Mouse (Mus musculus): ENCODE measurements at regions not wholly inside any gene's neighbourhood (a gene's known extent, or its start where the extent isn't known, plus 50 kb on each side); places are given as distances from the start of the nearest gene placed in this dataset.

GRCm38 (mm10) chr11:114447461-114447847, 220.9 kb upstream of the Rpl38 start:
- Histone ChIP-seq H3K4me1 (peaks cover 58% of the 10 kb centered on the region), H3K27me3 (peaks cover 4% of the 10 kb centered on the region; the same call in 1 of the 2 replicates), H3K27ac (no peak overlapping the region), H3K9me3 (replicated peaks) (no peaks in the 10 kb centered on the region), H3K4me2 (0 out of 2 replicates have a peak overlapping the region, but pooled peaks have one; percentile 57), H3K4me3 (no peak overlapping the region), H3K9ac (no peak overlapping the region), H3K36me3 (ENCODE audit: poor library complexity, severe bottlenecking) (no peaks in the 10 kb centered on the region)
- WGBS, result 90% methylated on average over 5 of the region's 5 CpGs
- ATAC-seq, result no peak

DNA sequence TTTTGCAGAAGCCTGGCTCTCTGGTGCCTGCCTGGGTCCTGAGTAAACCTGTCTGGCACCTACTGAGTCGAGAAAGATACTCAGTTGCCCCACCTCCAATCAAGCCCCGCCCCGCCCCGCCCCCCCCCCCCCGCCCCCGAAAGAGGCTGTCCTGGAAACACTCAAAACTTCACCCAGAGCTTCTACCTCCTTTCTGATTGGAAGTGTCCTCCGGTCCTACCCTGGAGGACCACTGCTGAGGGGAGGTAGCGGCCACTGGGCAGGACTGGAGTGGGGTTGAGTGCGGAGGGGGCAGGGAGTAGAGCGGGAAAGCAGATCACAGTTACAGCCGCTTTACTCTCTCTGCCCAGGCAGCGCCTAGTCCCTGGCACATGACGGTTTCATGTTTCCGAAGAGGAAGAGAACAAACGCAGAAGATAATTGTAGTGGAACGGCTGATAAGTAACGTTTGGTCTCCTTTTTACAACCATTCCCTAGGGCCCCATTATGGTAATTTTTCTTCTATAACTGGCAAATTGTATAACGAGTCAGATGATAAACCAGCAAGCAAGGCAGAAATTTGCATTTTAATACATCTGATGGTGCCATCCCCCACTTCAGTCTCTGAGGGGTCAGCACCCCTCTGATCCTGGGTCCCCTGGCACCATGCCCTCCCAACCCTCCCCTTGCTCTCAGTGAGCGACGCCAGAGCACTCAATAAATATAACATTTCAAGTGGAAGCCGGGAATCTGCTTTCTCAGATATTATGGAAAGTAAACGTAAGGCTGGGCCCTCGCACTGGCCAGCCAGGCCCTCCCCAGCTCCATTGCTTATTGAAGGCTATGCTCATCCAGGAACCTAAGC, 221.5 kb upstream of the Rpl38 start:
- peak overlapping the region; percentile 22 for H3K4me3 ChIP-seq

DNA sequence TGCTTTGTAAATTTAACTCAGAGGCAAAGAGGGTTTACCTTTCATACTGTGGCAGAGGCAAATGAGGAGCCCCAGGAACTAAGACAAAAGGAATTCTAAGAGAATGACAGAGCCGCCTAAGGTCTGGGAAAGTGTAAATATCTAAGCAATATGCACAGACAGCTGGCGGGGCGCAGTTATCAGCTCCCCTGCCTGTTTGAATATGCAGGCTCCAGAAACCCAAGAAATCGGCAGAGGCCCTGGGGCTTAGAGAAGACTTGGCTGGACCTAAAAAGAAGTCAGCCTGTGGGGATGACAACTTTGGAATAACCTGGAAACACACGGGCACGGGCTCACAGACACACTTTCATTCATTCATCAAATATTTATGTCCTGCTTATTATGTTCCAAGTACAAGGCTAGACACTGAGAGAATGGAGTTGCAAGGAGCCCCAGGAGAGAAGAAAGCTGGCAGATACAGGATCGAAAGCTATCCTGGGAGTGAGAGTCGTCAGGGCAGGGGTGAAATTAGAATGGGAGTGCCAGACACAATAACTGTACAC, 222.2 kb upstream of the Rpl38 start:
- WGBS, result 6% methylated on average over 8 of the region's 8 CpGs
- H3K4me2 ChIP-seq, result peak overlapping the region; percentile 57
- H3K4me3 ChIP-seq, result peak overlapping the region; percentile 22
- peaks cover 63% of the 10 kb centered on the region for H3K4me1 ChIP-seq
- no peaks in the 10 kb centered on the region for H3K9me3 ChIP-seq (replicated peaks)
- no peak; the same call in 1 of the 2 replicates for ATAC-seq
- H3K36me3 ChIP-seq (ENCODE audit: poor library complexity, severe bottlenecking), result no peaks in the 10 kb centered on the region
- peak overlapping the region; percentile 61 for H3K27ac ChIP-seq
- peaks cover 7% of the 10 kb centered on the region; the same call in 1 of the 2 replicates for H3K27me3 ChIP-seq
- peak overlapping the region; percentile 26; the same call in 1 of the 2 replicates for H3K9ac ChIP-seq

More for the DNA sequence above, 221.5 kb upstream of the Rpl38 start:
- Histone ChIP-seq H3K9me3 (replicated peaks) (no peaks in the 10 kb centered on the region), H3K4me1 (peaks cover 63% of the 10 kb centered on the region), H3K4me2 (peak overlapping the region; percentile 57), H3K27me3 (peaks cover 7% of the 10 kb centered on the region; the same call in 1 of the 2 replicates), H3K9ac (peak overlapping the region; percentile 26; the same call in 1 of the 2 replicates), H3K27ac (peak overlapping the region; percentile 61), H3K36me3 (ENCODE audit: poor library complexity, severe bottlenecking) (no peaks in the 10 kb centered on the region)
- 11% methylated on average over 23 of the region's 23 CpGs for WGBS
- ATAC-seq, result peak; percentile 76

DNA sequence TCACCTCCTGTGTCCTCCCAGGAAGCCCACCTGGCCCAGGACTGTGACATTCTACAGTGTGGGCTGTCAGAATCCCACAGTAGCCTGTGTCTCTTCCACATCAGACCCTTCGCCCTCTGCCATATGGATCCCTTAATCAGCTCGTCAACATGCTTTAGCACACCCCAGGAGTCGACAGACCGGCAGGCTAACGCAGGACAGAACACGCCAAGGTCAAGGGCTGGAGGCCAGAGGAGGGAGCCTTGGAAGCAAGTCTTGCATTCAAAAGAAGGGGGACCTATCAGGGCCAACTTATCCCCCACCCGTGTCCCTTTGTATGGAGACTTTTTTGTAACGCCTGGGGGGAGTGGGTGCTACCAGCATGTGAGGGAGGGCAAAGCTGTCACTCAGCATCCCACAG, 224.1 kb upstream of the Rpl38 start:
- Histone ChIP-seq H3K4me1 (peaks cover 58% of the 10 kb centered on the region), H3K27me3 (peaks cover 7% of the 10 kb centered on the region; the same call in 1 of the 2 replicates), H3K9ac (no peak overlapping the region), H3K27ac (no peak overlapping the region), H3K9me3 (replicated peaks) (no peaks in the 10 kb centered on the region), H3K4me2 (no peak overlapping the region), H3K4me3 (no peak overlapping the region), H3K36me3 (ENCODE audit: poor library complexity, severe bottlenecking) (no peaks in the 10 kb centered on the region)
- 44% methylated on average over 8 of the region's 8 CpGs for WGBS
- ATAC-seq, result no peak

GRCm38 (mm10) chr11:114443444-114443843, 224.9 kb upstream of the Rpl38 start:
- whole genome bisulfite sequencing, result 71% methylated on average over 5 of the region's 5 CpGs
- peaks cover 7% of the 10 kb centered on the region; the same call in 1 of the 2 replicates for H3K27me3 ChIP-seq
- H3K9me3 ChIP-seq (replicated peaks), result no peaks in the 10 kb centered on the region
- H3K36me3 ChIP-seq (ENCODE audit: poor library complexity, severe bottlenecking), result no peaks in the 10 kb centered on the region
- ATAC-seq, result no peak
- H3K9ac ChIP-seq, result no peak overlapping the region
- no peak overlapping the region for H3K4me2 ChIP-seq
- no peak overlapping the region for H3K4me3 ChIP-seq
- peaks cover 52% of the 10 kb centered on the region for H3K4me1 ChIP-seq
- H3K27ac ChIP-seq, result no peak overlapping the region

DNA sequence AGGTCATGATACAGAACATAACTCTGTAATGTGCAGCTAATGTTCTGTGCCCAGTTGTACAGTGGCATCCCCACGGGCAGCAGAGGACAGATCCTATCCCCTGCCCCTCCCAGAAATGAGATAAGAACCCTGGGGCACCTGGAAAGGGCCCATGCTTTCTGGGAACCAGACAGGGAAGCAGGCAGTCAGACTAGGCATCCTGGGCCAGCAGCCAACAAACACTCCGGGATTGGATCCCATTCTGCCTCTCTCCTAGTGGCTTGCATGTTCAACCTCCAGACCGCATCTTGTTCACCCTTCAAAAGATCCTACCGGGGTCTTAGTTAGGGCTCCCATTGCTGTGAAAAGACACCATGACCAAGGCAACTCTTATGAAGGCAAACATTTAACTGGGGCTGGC, 229.0 kb upstream of the Rpl38 start:
- Histone ChIP-seq H3K27me3 (peaks cover 15% of the 10 kb centered on the region; the same call in 1 of the 2 replicates), H3K9ac (no peak overlapping the region), H3K4me2 (no peak overlapping the region), H3K4me1 (peaks cover 24% of the 10 kb centered on the region), H3K9me3 (replicated peaks) (no peaks in the 10 kb centered on the region), H3K27ac (no peak overlapping the region), H3K4me3 (no peak overlapping the region), H3K36me3 (ENCODE audit: poor library complexity, severe bottlenecking) (no peaks in the 10 kb centered on the region)
- WGBS, result 84% methylated on average over 4 of the region's 4 CpGs
- no peak for ATAC-seq

DNA sequence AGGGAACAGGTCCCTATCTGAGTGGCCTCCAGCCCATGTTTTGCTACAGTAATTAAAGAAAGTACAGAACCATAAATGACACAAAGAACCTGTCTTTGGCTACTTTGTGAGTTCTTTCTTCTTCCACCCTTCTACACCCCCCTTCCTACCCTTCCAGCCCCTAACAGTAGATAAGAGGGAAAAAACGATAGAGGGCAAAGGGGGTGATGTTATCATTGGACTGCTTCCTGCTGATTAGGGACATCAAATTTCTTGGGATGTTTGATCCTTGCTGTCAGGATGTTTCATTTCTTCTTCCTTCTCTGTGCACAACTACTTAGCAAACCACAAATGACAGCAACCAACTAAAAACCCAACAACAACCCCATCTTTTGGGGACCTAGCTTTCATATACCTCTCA, 232.5 kb upstream of the Rpl38 start:
- H3K4me3 ChIP-seq, result no peak overlapping the region
- no peaks in the 10 kb centered on the region for H3K36me3 ChIP-seq (ENCODE audit: poor library complexity, severe bottlenecking)
- no peaks in the 10 kb centered on the region for H3K9me3 ChIP-seq (replicated peaks)
- no peak overlapping the region for H3K4me2 ChIP-seq
- no peak for ATAC-seq
- no peak overlapping the region for H3K9ac ChIP-seq
- peaks cover 15% of the 10 kb centered on the region; the same call in 1 of the 2 replicates for H3K27me3 ChIP-seq
- H3K4me1 ChIP-seq, result peaks cover 22% of the 10 kb centered on the region
- WGBS, result 89% methylated on average over 1 of the region's 1 CpGs
- H3K27ac ChIP-seq, result no peak overlapping the region

GRCm38 (mm10) chr11:114433561-114433960, 234.8 kb upstream of the Rpl38 start:
- H3K27ac ChIP-seq, result no peak overlapping the region
- H3K9ac ChIP-seq, result no peak overlapping the region
- H3K4me2 ChIP-seq, result no peak overlapping the region
- 8% methylated on average over 5 of the region's 5 CpGs for WGBS
- no peaks in the 10 kb centered on the region for H3K9me3 ChIP-seq (replicated peaks)
- peaks cover 26% of the 10 kb centered on the region for H3K4me1 ChIP-seq
- H3K4me3 ChIP-seq, result no peak overlapping the region
- ATAC-seq, result no peak
- no peaks in the 10 kb centered on the region for H3K36me3 ChIP-seq (ENCODE audit: poor library complexity, severe bottlenecking)
- H3K27me3 ChIP-seq, result peaks cover 15% of the 10 kb centered on the region; the same call in 1 of the 2 replicates

DNA sequence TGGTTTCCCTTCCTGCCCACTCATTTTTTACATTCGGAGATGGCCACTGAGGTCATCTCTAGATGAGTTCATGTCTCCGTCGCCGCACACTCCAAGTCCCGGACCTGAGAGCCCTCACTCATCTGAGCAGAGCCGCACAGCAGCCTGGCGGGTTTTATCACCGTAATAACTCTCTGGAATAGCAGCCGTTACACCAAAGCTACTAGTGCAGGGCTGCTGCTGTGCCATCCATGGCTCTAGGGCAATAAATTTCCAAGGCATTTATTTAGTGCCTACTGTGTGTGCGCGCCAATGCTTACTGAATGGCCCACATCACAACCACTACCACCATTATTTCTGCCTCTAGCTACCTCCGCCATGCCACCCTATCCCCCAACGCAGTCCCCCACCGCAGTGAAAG, 242.9 kb upstream of the Rpl38 start:
- H3K27ac ChIP-seq, result no peak overlapping the region
- no peak overlapping the region for H3K4me2 ChIP-seq
- H3K27me3 ChIP-seq, result 0 out of 2 replicates have a peak, but pooled peaks cover 2% of the 10 kb centered on the region
- ATAC-seq, result no peak
- H3K4me3 ChIP-seq, result no peak overlapping the region
- peaks cover 5% of the 10 kb centered on the region; the same call in 1 of the 2 replicates for H3K4me1 ChIP-seq
- H3K9ac ChIP-seq, result no peak overlapping the region
- H3K36me3 ChIP-seq (ENCODE audit: poor library complexity, severe bottlenecking), result no peaks in the 10 kb centered on the region
- H3K9me3 ChIP-seq (replicated peaks), result 0 out of 2 replicates have a peak, but pooled peaks cover 4% of the 10 kb centered on the region
- WGBS, result 92% methylated on average over 14 of the region's 14 CpGs

DNA sequence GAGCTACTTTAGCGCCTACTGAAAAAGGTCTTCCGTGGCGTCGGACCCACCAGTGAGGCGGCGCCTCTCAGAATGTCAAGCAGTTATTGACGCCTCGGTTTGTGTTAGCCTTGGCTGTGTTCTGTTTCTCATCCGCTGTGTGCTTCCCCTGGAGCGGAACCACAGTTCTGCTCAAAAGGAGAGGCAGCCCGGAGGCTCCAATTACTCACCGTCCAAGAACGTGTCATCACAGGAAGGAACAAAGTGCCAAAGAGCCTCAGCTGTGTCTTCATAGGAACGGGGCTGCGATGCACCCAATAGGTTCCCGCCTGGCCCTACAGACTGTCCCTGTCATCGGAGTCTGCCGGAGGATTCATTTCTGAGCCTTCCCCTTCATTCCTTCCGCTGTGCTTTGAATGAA, 245.0 kb upstream of the Rpl38 start:
- Histone ChIP-seq H3K4me3 (no peak overlapping the region), H3K4me1 (no peaks in the 10 kb centered on the region; the same call in 1 of the 2 replicates), H3K9me3 (replicated peaks) (peaks cover 4% of the 10 kb centered on the region; the same call in 1 of the 2 replicates), H3K9ac (no peak overlapping the region), H3K27me3 (0 out of 2 replicates have a peak, but pooled peaks cover 2% of the 10 kb centered on the region), H3K36me3 (ENCODE audit: poor library complexity, severe bottlenecking) (no peaks in the 10 kb centered on the region), H3K27ac (no peak overlapping the region), H3K4me2 (no peak overlapping the region)
- no peak for ATAC-seq
- 73% methylated on average over 19 of the region's 19 CpGs for WGBS

- no peak overlapping the region for H3K27ac ChIP-seq
- no peaks in the 10 kb centered on the region; the same call in 1 of the 2 replicates for H3K4me1 ChIP-seq
- no peaks in the 10 kb centered on the region; the same call in 1 of the 2 replicates for H3K9me3 ChIP-seq (replicated peaks)
- no peak overlapping the region for H3K4me3 ChIP-seq
- H3K9ac ChIP-seq, result no peak overlapping the region
- no peak overlapping the region for H3K4me2 ChIP-seq
- no peaks in the 10 kb centered on the region for H3K27me3 ChIP-seq
- WGBS, result 80% methylated on average over 7 of the region's 7 CpGs
- no peaks in the 10 kb centered on the region for H3K36me3 ChIP-seq (ENCODE audit: poor library complexity, severe bottlenecking)
- ATAC-seq, result no peak
These were observed 249.3 kb upstream of the Rpl38 start for GRCm38 (mm10) chr11:114419002-114419401.

- no peak overlapping the region for H3K4me2 ChIP-seq
- ATAC-seq, result no peak
- no peaks in the 10 kb centered on the region for H3K4me1 ChIP-seq
- H3K27me3 ChIP-seq, result no peaks in the 10 kb centered on the region
- no peak overlapping the region for H3K4me3 ChIP-seq
- WGBS, result 73% methylated on average over 6 of the region's 6 CpGs
- no peak overlapping the region for H3K27ac ChIP-seq
- no peak overlapping the region for H3K9ac ChIP-seq
- no peaks in the 10 kb centered on the region for H3K36me3 ChIP-seq (ENCODE audit: poor library complexity, severe bottlenecking)
- no peaks in the 10 kb centered on the region; the same call in 1 of the 2 replicates for H3K9me3 ChIP-seq (replicated peaks)
These were observed 252.2 kb upstream of the Rpl38 start for GRCm38 (mm10) chr11:114416168-114416567.
